Mouse (Mus musculus) heart, embryonic 12.5 days (tissue): ENCODE results near the gene Gm12830. TPM values are rescaled to one million over a fixed set of nuclear protein-coding genes. Genes with fewer than 3 reads are reported as not detected.

ENCODE experiments used
- ATAC-seq: fragments of 200-750 bp; cut with Nextera tagmentation; 2 replicates; pipeline ENCODE4 v1.8.0; 2017; ENCODE audit warnings: moderate TSS enrichment, moderate library complexity; ENCODE audit not compliant: insufficient number of reproducible peaks, low FRiP score
- H3K27ac ChIP-seq: fragments of 300-500 bp; sonication (generic); 2 replicates; pipeline ENCODE4 v1.5.1; 2016; ENCODE audit warnings: mild to moderate bottlenecking, moderate library complexity; ENCODE audit not compliant: poor library complexity, severe bottlenecking
- H3K27me3 ChIP-seq: fragments of 300-500 bp; sonication (generic); replicated peaks from 2 replicates; pipeline ENCODE4 v1.6.1; 2016; ENCODE audit warnings: mild to moderate bottlenecking, moderate library complexity
- H3K36me3 ChIP-seq: fragments of 300-500 bp; sonication (generic); 2 replicates; pipeline ENCODE4 v1.6.1; 2016; ENCODE audit warnings: mild to moderate bottlenecking, moderate library complexity
- H3K4me1 ChIP-seq: fragments of 300-500 bp; sonication (generic); replicated peaks from 2 replicates; pipeline ENCODE4 v1.6.1; 2016; ENCODE audit warnings: mild to moderate bottlenecking
- H3K4me2 ChIP-seq: fragments of 300-500 bp; sonication (generic); 2 replicates; pipeline ENCODE4 v1.6.1; 2016; ENCODE audit warnings: mild to moderate bottlenecking, moderate library complexity
- H3K4me3 ChIP-seq: fragments of 300-500 bp; sonication (generic); 2 replicates; pipeline ENCODE4 v1.5.1; 2016; ENCODE audit warnings: mild to moderate bottlenecking
- H3K9ac ChIP-seq: fragments of 300-500 bp; sonication (generic); 2 replicates; pipeline ENCODE4 v1.6.1; 2016; ENCODE audit warnings: mild to moderate bottlenecking, moderate library complexity
- H3K9me3 ChIP-seq: fragments of 300-500 bp; sonication (generic); replicated peaks from 2 replicates; pipeline ENCODE4 v1.6.1; 2016; ENCODE audit warnings: mild to moderate bottlenecking, moderate library complexity
- WGBS: fragments of 180-500 bp; shearing (Covaris S2); methylation state at CpG from one replicate; pipeline ENCODE4 v1.1.7; 2016; 5-methylcytosine and 5-hydroxymethylcytosine counted together
- polyA plus RNA-seq: library from polyadenylated mRNA; unstranded; fragments of >200 nt; fragmentation: Nextera tagmentation; extraction: Ambion mirVana; gene quantifications from 2 replicates; pipeline ENCODE4 v1.2.1, GENCODE M21; 2016

The Gm12830 gene
- not detected in 2 replicates for polyA plus RNA-seq

DNA sequence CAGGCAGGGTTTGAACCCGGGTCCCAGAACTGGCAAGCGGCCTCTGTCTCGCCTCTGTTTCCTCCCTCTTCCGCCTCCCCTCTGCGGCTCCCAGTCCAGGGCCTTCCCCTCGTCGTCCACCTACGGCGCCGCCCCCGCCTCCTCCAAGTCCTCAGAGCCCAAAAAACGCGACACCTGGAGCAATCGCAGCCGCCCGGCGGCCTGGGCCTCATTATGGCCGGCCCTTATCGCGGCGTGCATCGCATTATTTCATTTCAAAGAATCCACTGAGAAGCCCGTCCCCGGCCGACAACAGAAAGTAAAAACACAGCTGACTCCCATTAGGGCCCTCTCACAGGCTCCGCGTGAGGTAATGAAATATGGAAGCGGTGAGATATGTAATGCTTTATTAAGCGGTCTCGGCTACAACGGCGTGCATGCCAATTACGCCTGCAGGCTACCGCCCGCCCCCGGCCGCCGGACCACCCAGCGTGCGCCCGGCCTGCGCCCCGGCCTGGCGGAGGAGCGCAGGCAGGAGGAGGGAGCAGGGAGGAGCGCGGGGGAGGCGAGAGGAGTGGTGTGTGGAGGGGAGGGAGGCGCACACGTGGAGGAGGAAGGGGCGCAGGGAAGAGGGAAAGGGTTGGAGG lies at the start of gene Gm12830:
Gene Gm12830 (plus strand): TSS at position 156 of the 626 bp plus-strand sequence.
- Histone ChIP-seq H3K4me2 (peak within 1 kb of the TSS; percentile 76), H3K36me3 (no peaks in the 10 kb centered on the region), H3K9ac (peak within 1 kb of the TSS; percentile 54), H3K27me3 (peaks cover 48% of the 10 kb centered on the region), H3K4me3 (peak within 1 kb of the TSS; percentile 54), H3K9me3 (0 out of 2 replicates have a peak, but pooled peaks cover 7% of the 10 kb centered on the region), H3K27ac (no peak within 1 kb of the TSS), H3K4me1 (0 out of 2 replicates have a peak, but pooled peaks cover 4% of the 10 kb centered on the region)
- 1% methylated on average over 51 of the region's 51 CpGs for WGBS
- ATAC-seq = peak; percentile 74

DNA sequence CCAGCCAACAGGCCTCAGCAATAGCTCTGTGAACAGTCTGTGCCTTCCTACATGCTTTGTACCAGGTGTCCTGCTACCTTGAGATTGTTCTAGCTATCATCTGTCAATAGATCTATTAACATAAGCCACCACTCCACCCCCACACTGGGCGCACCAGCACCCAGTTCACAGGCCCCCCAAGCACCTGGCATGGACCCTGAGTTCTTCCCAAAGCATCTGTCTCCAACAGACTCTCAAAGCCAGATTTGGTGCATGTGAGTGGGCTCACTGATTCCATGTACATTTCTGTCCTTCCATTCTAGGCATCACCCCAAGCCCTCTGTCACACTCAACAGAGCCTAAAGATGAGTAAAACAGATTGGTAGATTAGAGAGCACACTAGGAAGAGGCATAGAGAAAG lies 48.2 kb upstream of the Gm12830 start:
- no peaks in the 10 kb centered on the region for H3K27me3 ChIP-seq
- H3K4me3 ChIP-seq = no peak overlapping the region
- WGBS = 84% methylated on average over 1 of the region's 1 CpGs
- H3K27ac ChIP-seq = no peak overlapping the region
- no peak overlapping the region for H3K4me2 ChIP-seq
- H3K9me3 ChIP-seq = no peaks in the 10 kb centered on the region
- ATAC-seq = no peak
- peaks cover 4% of the 10 kb centered on the region; the same call in 1 of the 2 replicates for H3K4me1 ChIP-seq
- H3K36me3 ChIP-seq = no peaks in the 10 kb centered on the region
- H3K9ac ChIP-seq = no peak overlapping the region

DNA sequence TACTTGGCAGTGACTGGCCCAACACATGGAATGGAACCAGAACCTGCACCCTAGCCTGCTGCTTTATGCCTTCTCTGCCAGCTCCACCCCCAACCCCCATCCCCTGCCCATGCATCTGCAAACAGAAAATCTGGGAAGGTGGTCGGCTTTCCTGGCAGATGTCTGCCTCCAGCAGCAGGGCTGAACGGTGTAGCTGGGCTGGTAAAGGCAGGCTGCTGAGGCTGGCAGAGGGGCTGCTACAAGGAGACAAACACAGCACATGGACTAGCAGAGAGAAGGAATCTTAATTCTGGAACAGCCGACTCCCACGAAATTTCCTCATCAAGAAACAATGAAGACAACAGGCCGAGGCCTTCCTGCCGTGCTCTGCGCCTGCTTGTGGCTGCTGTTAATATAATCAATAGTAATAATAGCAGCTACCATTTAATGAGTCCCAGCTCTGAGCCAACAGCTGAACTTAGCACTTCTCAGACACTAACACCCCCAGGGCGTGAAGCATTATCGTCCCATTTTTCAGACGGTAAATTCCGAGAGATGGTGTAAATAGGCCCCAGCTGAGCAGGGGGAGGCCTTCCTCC lies 43.8 kb upstream of the Gm12830 start:
- Histone ChIP-seq H3K36me3 (no peaks in the 10 kb centered on the region), H3K27ac (no peak overlapping the region), H3K9ac (no peak overlapping the region), H3K4me1 (0 out of 2 replicates have a peak, but pooled peaks cover 3% of the 10 kb centered on the region), H3K4me2 (no peak overlapping the region), H3K9me3 (no peaks in the 10 kb centered on the region), H3K4me3 (no peak overlapping the region), H3K27me3 (no peaks in the 10 kb centered on the region)
- 62% methylated on average over 11 of the region's 11 CpGs for WGBS
- ATAC-seq = no peak

DNA sequence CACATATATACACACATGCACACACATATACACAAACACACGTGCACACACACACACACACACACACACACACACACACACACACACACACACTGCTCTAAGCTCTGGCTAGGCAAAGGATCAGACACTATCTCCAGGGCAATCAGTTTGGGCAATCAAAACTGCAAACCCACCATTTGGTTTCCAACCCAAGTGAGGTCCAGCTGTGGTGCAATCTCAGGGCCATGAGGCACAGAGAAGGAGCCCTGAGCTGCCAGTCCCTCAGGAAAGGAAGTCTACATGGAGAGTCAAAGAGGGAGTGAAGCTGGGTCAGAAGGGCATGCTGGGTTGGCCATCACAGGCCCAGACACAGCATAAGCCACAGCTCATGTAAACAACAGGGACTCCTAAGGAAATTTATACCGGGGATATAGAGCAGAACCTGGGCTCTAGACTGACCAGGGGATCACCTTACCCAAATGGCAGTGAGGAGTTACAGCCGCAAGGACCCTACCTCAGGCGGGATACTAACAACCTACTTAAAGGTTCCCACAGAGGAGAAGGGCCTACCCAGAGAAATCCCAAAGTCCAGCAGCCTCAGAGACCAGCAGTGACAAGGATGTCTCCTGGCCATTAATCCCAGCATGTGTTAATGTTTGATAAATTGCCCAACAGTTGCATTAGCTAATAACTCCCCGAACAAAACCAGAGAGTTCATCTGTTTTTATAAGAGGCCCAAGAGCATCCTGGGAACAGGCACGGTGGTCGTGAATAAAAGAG lies 42.6 kb upstream of the Gm12830 start:
- no peak overlapping the region for H3K27ac ChIP-seq
- H3K4me3 ChIP-seq = no peak overlapping the region
- H3K9ac ChIP-seq = no peak overlapping the region
- WGBS = 66% methylated on average over 7 of the region's 7 CpGs
- H3K4me2 ChIP-seq = no peak overlapping the region
- H3K36me3 ChIP-seq = no peaks in the 10 kb centered on the region
- H3K27me3 ChIP-seq = no peaks in the 10 kb centered on the region
- no peaks in the 10 kb centered on the region for H3K9me3 ChIP-seq
- 0 out of 2 replicates have a peak, but pooled peaks cover 3% of the 10 kb centered on the region for H3K4me1 ChIP-seq
- ATAC-seq = no peak

DNA sequence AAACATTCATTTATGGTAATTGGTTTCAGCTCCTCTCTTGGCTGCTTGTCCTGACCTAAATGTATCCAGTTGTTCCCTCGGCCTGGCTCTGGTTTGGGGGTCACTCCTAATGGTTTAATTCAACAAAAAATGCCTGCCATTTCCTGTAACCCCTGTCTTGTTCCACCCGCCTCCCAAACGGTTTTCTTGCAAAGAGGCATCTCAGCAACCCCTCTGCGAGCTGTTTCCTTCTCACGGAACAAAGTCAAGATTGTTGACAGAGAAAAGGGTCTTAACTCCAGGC lies 42.1 kb upstream of the Gm12830 start:
- no peak overlapping the region for H3K4me3 ChIP-seq
- no peak overlapping the region for H3K9ac ChIP-seq
- H3K27me3 ChIP-seq = no peaks in the 10 kb centered on the region
- no peaks in the 10 kb centered on the region for H3K36me3 ChIP-seq
- H3K9me3 ChIP-seq = no peaks in the 10 kb centered on the region
- H3K4me2 ChIP-seq = no peak overlapping the region
- 0 out of 2 replicates have a peak, but pooled peaks cover 3% of the 10 kb centered on the region for H3K4me1 ChIP-seq
- no peak overlapping the region; the same call in 1 of the 2 replicates for H3K27ac ChIP-seq
- WGBS = 37% methylated on average over 5 of the region's 5 CpGs
- ATAC-seq = no peak

DNA sequence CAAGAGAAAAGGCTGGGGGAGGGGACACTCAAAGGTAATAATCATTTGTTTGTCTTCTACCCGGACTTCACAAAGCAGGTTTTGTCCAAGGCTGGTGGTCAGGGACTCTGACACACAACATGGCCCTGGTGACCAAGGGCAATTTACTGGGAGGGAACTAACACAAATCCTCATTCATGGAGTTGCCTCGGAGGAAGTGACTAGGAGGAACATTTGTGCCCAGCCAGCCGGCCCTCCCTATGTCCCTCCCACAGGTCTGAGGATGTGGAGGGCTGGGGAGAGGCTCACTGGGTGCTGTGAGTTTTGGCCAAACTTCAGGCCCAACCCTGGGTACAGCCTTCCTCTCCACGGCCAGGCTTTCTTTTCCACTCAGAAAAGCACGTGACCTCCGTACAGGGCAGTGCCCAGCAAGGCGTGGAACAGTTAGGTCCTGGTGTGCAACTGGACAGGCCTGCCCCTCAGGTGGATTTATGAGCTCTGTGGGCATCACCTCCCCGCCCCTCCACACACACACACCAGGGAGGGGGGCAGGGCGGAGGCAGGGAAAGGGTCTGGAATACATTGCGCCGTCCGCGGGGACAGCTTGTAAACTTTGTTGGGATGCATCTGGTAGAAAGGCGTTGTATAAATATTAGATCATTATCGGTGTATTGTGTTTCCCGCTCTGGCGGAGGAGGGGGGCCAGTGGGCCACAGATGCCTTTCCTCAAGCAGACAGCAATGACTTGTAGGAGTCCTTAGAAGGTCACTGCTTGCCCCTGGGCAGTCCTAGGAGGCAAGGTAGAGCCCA lies 41.6 kb upstream of the Gm12830 start:
- Histone ChIP-seq H3K4me2 (no peak overlapping the region), H3K4me1 (0 out of 2 replicates have a peak, but pooled peaks cover 3% of the 10 kb centered on the region), H3K27ac (no peak overlapping the region; the same call in 1 of the 2 replicates), H3K27me3 (0 out of 2 replicates have a peak, but pooled peaks cover 3% of the 10 kb centered on the region), H3K4me3 (no peak overlapping the region), H3K9me3 (no peaks in the 10 kb centered on the region), H3K36me3 (no peaks in the 10 kb centered on the region), H3K9ac (no peak overlapping the region)
- no peak; the same call in 1 of the 2 replicates for ATAC-seq
- WGBS = 70% methylated on average over 17 of the region's 17 CpGs

DNA sequence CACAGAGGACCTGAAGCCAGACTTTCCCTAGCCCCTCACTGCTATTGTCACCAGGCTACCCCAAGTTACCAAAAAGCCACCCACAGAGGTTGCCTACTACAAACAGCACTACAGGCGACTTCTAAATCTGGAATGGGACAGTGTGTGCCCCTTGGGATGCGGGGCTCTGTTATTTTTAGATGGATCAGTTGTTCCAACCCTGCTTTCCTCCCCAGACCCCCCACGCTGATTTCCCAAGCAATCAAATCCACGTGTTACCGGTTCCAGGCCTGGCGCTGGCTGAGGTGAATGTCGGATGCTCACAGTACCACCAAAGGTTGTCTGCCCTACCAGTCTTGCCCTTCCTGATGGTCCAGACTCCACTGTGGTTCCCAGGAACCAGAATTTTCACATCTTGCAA lies 38.7 kb upstream of the Gm12830 start:
- 57% methylated on average over 7 of the region's 7 CpGs for WGBS
- H3K36me3 ChIP-seq = no peaks in the 10 kb centered on the region

DNA sequence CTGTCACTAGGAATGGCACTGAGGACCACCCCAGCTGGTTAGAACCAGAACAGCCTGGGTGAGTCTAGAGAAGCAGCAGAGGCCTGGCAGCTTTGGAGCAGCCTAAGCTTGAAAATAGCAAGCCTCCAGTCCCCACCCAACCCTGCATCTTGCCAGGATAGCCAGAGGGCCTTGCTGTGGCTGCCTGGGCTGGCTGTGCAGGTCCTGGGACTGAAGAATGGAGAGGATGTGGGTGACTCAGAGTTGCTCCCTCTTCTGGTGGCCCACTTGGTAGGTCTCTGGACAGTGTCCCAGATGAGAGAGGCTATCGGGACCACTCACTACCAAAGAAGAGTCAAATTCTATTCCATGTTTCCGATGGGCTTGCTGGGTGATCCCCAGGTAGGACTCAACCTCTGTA lies 36.8 kb upstream of the Gm12830 start:
- WGBS = 75% methylated on average over 2 of the region's 2 CpGs
- Histone ChIP-seq H3K9me3 (no peaks in the 10 kb centered on the region), H3K27me3 (peaks cover 6% of the 10 kb centered on the region), H3K4me1 (0 out of 2 replicates have a peak, but pooled peaks cover 3% of the 10 kb centered on the region), H3K4me3 (no peak overlapping the region), H3K4me2 (no peak overlapping the region), H3K9ac (no peak overlapping the region), H3K27ac (no peak overlapping the region), H3K36me3 (no peaks in the 10 kb centered on the region)
- ATAC-seq = no peak

More for the DNA sequence above, 38.7 kb upstream of the Gm12830 start:
- no peak overlapping the region for H3K27ac ChIP-seq
- no peak overlapping the region for H3K4me3 ChIP-seq
- ATAC-seq = no peak
- H3K4me1 ChIP-seq = 0 out of 2 replicates have a peak, but pooled peaks cover 3% of the 10 kb centered on the region
- H3K27me3 ChIP-seq = peaks cover 6% of the 10 kb centered on the region
- no peaks in the 10 kb centered on the region for H3K9me3 ChIP-seq
- H3K4me2 ChIP-seq = no peak overlapping the region
- H3K9ac ChIP-seq = no peak overlapping the region

DNA sequence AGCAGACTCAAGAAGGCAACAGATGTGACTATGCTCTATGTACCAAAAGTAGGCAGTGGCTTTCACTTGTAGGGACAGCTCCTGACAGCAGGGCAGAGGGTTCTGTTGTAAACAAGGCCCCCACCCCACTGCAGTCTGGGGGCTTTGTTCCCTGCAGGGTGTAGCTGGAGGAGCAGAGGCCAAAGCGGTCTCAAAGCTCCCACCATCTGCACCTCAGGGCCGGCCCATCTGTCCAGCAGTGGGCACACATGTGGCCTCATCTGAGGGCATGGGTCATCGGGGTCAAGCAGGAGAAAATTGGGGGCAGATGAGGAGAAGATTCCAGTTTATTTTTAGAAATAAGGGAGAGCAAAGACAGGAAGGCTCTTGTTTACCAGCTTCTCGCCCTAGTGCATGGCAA lies 32.7 kb upstream of the Gm12830 start:
- Histone ChIP-seq H3K9me3 (no peaks in the 10 kb centered on the region), H3K4me3 (no peak overlapping the region)

DNA sequence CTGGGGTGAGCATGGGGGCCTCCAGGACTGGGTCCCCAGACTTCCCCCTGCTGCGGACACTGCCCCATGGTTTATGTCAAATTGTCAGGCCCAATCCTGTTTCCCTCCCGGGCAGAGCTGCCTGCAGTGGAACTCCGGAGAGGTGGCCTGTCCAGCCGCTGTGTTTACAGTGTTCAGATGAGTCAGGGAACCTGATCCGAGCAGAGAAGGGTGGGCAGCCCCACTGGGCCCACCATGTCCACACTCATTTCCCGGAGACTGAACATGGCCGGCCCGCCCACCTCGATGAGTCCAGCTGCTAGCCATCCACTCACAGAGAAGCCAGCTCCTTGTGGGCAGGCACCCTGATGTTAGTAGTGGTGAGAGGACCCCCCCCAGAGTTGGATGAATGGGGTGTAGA lies 29.9 kb upstream of the Gm12830 start:
- H3K27ac ChIP-seq = no peak overlapping the region
- no peak overlapping the region for H3K9ac ChIP-seq
- 55% methylated on average over 9 of the region's 9 CpGs for WGBS
- H3K36me3 ChIP-seq = no peaks in the 10 kb centered on the region
- no peaks in the 10 kb centered on the region; the same call in 1 of the 2 replicates for H3K27me3 ChIP-seq
- ATAC-seq = no peak
- H3K9me3 ChIP-seq = no peaks in the 10 kb centered on the region
- no peaks in the 10 kb centered on the region for H3K4me1 ChIP-seq
- no peak overlapping the region for H3K4me3 ChIP-seq
- no peak overlapping the region for H3K4me2 ChIP-seq

More for the DNA sequence above, 32.7 kb upstream of the Gm12830 start:
- no peak for ATAC-seq
- Histone ChIP-seq H3K36me3 (no peaks in the 10 kb centered on the region), H3K4me2 (no peak overlapping the region), H3K9ac (no peak overlapping the region), H3K27ac (no peak overlapping the region), H3K4me1 (no peaks in the 10 kb centered on the region), H3K27me3 (peaks cover 6% of the 10 kb centered on the region)
- WGBS = 47% methylated on average over 4 of the region's 4 CpGs
